In genomic region chr14:21991251-21991780, GRCm38 (mm10) we compare ENCODE assay signal across 10 mouse cellular contexts. TPM values are rescaled to one million over a fixed set of nuclear protein-coding genes. Genes with fewer than 3 reads are reported as not detected.
DNase-seq lines count a peak whose midpoint lies in the region; ATAC-seq and TF ChIP-seq lines count a peak whose summit lies in the region.
"Had no signal": no experiment of that assay in that cellular context is flagged by ENCODE, and none has a peak within 500 bp of the region (broad histone marks: within the 10 kb centered on the region; RNA-seq: fewer than 3 reads in every experiment).

No protein-coding gene starts in this region.

- TF ChIP-seq EP300 in lung, postnatal 0 days (IDR thresholded peaks at IDR 0.05) = no peak

- H3K4me2 ChIP-seq in lung, postnatal 0 days (replicated peaks; ENCODE audit: low read depth, low read length) = peak overlapping the region; percentile 88

- 1% methylated on average over 26 of the region's 26 CpGs for WGBS in heart, embryonic 10.5 days
- 9% methylated on average over 26 of the region's 26 CpGs for WGBS in lung, postnatal 0 days
- 13% methylated on average over 26 of the region's 26 CpGs for WGBS in small intestine, adult 2 months

- no peak; the same call in 1 of the 2 replicates for TF ChIP-seq POLR2A in small intestine, adult 2 months (IDR thresholded peaks at IDR 0.05; ENCODE audit: low read depth, low read length)

- peak overlapping the region; percentile 77 for H3K4me3 ChIP-seq in heart, embryonic 10.5 days
- H3K4me3 ChIP-seq in lung, postnatal 0 days (ENCODE audit: low read depth, low read length) = peak overlapping the region; percentile 89
- peak overlapping the region; percentile 58 for H3K4me3 ChIP-seq in small intestine, adult 2 months (ENCODE audit: low read depth, low read length)
- H3K4me3 ChIP-seq: heart, adult 2 months had no signal

- DNase-seq in heart, embryonic 10.5 days (ENCODE audit: low spot score) = no peak
- no peak for DNase-seq in heart, adult 8-10 months (ENCODE audit: low spot score)
- DNase-seq in gastrocnemius, postnatal 10 days = peak; percentile 42
- DNase-seq in kidney, adult 9 months = peak; percentile 79
- DNase-seq in lung, postnatal 0 days (ENCODE audit: low spot score) = peak; percentile 74
- no peak for DNase-seq in thymus, postnatal 0 days (ENCODE audit: low spot score)
- DNase-seq in left cerebral cortex, postnatal 36 days (ENCODE audit: low spot score in 2 of 2) = no peak

- H3K4me1 ChIP-seq in heart, embryonic 10.5 days = peaks cover 50% of the 10 kb centered on the region
- H3K4me1 ChIP-seq in lung, postnatal 0 days (ENCODE audit: insufficient read depth, low read depth, low read length) = peaks cover 17% of the 10 kb centered on the region
- peaks cover 15% of the 10 kb centered on the region for H3K4me1 ChIP-seq in small intestine, adult 2 months (ENCODE audit: control insufficient read depth, insufficient read depth, insufficient read length, low read length)

- intact Hi-C loops in left cerebral cortex, postnatal 36 days (cut with DNase I) = no loop called here

- H3K36me3 ChIP-seq in heart, embryonic 10.5 days = no peaks in the 10 kb centered on the region
- no peaks in the 10 kb centered on the region for H3K36me3 ChIP-seq in lung, postnatal 0 days (ENCODE audit: insufficient read depth, low read length)
- no peaks in the 10 kb centered on the region for H3K36me3 ChIP-seq in small intestine, adult 2 months (ENCODE audit: control insufficient read depth, insufficient read depth, low read length)

- 0 out of 2 replicates have a peak, but pooled peaks have one; percentile 10 for TF ChIP-seq CTCF in lung, postnatal 0 days (IDR thresholded peaks at IDR 0.05)
- no peak for TF ChIP-seq CTCF in small intestine, adult 2 months (IDR thresholded peaks at IDR 0.05; ENCODE audit: extremely low read depth, insufficient read length, insufficient replicate concordance, low read depth, low read length)

- ATAC-seq in lung, postnatal 0 days = no peak

- 0 out of 2 replicates have a peak overlapping the region, but pooled peaks have one; percentile 27 for H3K9ac ChIP-seq in lung, postnatal 0 days (replicated peaks; ENCODE audit: low read depth)

- peaks cover 64% of the 10 kb centered on the region for H3K27me3 ChIP-seq in heart, embryonic 10.5 days (ENCODE audit: insufficient read depth, poor library complexity, severe bottlenecking)
- H3K27me3 ChIP-seq in lung, postnatal 0 days (replicated peaks; ENCODE audit: insufficient read depth, low read length) = no peaks in the 10 kb centered on the region
- no peaks in the 10 kb centered on the region for H3K27me3 ChIP-seq in small intestine, adult 2 months (ENCODE audit: control insufficient read depth, insufficient read depth, low read length)

- H3K9me3 ChIP-seq in heart, embryonic 10.5 days = no peaks in the 10 kb centered on the region
- H3K9me3 ChIP-seq in lung, postnatal 0 days (ENCODE audit: low read length) = no peaks in the 10 kb centered on the region

- H3K27ac ChIP-seq in heart, embryonic 10.5 days = 0 out of 2 replicates have a peak overlapping the region, but pooled peaks have one; percentile 88
- H3K27ac ChIP-seq in lung, postnatal 0 days (ENCODE audit: low read length) = peak overlapping the region; percentile 98
- H3K27ac ChIP-seq in small intestine, adult 2 months (ENCODE audit: insufficient read depth, low read depth, low read length) = peak overlapping the region; percentile 40
- H3K27ac ChIP-seq: heart, adult 2 months had no signal

RNA-seq across cellular contexts. Expression of gene Zfp503, which starts 1.9 kb away (rescaled TPM):
- polyA plus RNA-seq in heart, embryonic 10.5 days (2016; fragmentation: Nextera tagmentation; extraction: Ambion mirVana) = 3.2 and 13.4 TPM in 2 replicates
- total RNA-seq in heart, adult 8-10 months (2022) = 1 to 10 TPM; 1.9 to 2.2 (median 2.2) TPM
- 1 to 10 TPM; 7.3 to 8.0 TPM for total RNA-seq in gastrocnemius, postnatal 10 days (2021)
- polyA plus RNA-seq in lung, postnatal 0 days (2015; fragmentation: Nextera tagmentation; extraction: Ambion mirVana) = 16.7 and 18.6 TPM in 2 replicates
- polyA plus RNA-seq in small intestine, adult 2 months (2012; rRNA removed) = 18.2 and 22.7 TPM in 2 replicates
- polyA plus RNA-seq in thymus, postnatal 0 days (2015; fragmentation: Nextera tagmentation; extraction: Ambion mirVana) = 3.0 and 3.2 TPM in 2 replicates
- 1 to 10 TPM; 2.2 to 4.0 TPM for total RNA-seq in left cerebral cortex, postnatal 36 days (2021)

RNA-seq across cellular contexts. Expression of gene Lrmda, which starts 28.2 kb away (rescaled TPM):
- polyA plus RNA-seq in heart, embryonic 10.5 days (2016; fragmentation: Nextera tagmentation; extraction: Ambion mirVana) = 0.60 and 1.1 TPM in 2 replicates
- 1 to 10 TPM; 1.8 to 3.0 (median 2.4) TPM for total RNA-seq in heart, adult 8-10 months (2022)
- 1 to 10 TPM; 1.2 to 1.9 TPM for total RNA-seq in gastrocnemius, postnatal 10 days (2021)
- polyA plus RNA-seq in lung, postnatal 0 days (2015; fragmentation: Nextera tagmentation; extraction: Ambion mirVana) = 0.86 and 1.6 TPM in 2 replicates
- 0.34 TPM in 1 of 2 replicates, not detected in the other for polyA plus RNA-seq in small intestine, adult 2 months (2012; rRNA removed)
- 0.21 and 0.32 TPM in 2 replicates for polyA plus RNA-seq in thymus, postnatal 0 days (2015; fragmentation: Nextera tagmentation; extraction: Ambion mirVana)
- total RNA-seq in left cerebral cortex, postnatal 36 days (2021) = under 1 TPM in 1 of 2 experiments, not detected in 1; 0.81 TPM
- polyA plus RNA-seq: C2C12 had no signal

Comparison
In these comparisons a context has a peak if more than half of its experiments do, and no peak if none do; other contexts are left out.
1. DNase-seq: peak in gastrocnemius, postnatal 10 days (single experiment), kidney, adult 9 months (single experiment) and lung, postnatal 0 days (single experiment); none in heart, embryonic 10.5 days (single experiment), heart, adult 8-10 months (single experiment), thymus, postnatal 0 days (single experiment) and left cerebral cortex, postnatal 36 days (0 of 2).
2. H3K27ac ChIP-seq: peak in every context shown above with its lines; median percentile 98 in lung, postnatal 0 days; 88 in heart, embryonic 10.5 days; 40 in small intestine, adult 2 months.
3. Peak in every context shown above with its lines, with median percentiles within 50 percentile points of each other: H3K4me3 ChIP-seq.